Mouse (Mus musculus) embryonic facial prominence, embryonic 11.5 days (tissue): Measurements from ENCODE around the gene Mageb18. TPM values are rescaled to one million over a fixed set of nuclear protein-coding genes. Genes with fewer than 3 reads are reported as not detected.

ENCODE experiments used
- polyA plus RNA-seq: library from polyadenylated mRNA; unstranded; fragments of >200 nt; fragmentation: Nextera tagmentation; extraction: Ambion mirVana; gene quantifications from 2 replicates; pipeline ENCODE4 v1.2.1, GENCODE M21; 2014

Mageb18 gene
- polyA plus RNA-seq, 1 experiment from 2014 or later = not detected

Other genes starting within 250 kb of the Mageb18 start
- gene Gm5941, start 109.6 kb downstream of the Mageb18 start, polyA plus RNA-seq = not detected in 2 replicates